ENCODE assay signal across 8 mouse cellular contexts in genomic region chr11:69395634-69396373, GRCm38 (mm10). TPM values are rescaled to one million over a fixed set of nuclear protein-coding genes. Genes with fewer than 3 reads are reported as not detected.
DNase-seq lines count a peak whose midpoint lies in the region; ATAC-seq and TF ChIP-seq lines count a peak whose summit lies in the region.

No protein-coding gene starts in this region.

- TF ChIP-seq CTCF in hindbrain, postnatal 0 days (IDR thresholded peaks at IDR 0.05; ENCODE audit: low read depth) = no peak
- no peak for TF ChIP-seq CTCF in left cerebral cortex, adult 2 months (IDR thresholded peaks at IDR 0.05)

- peak overlapping the region; percentile 58 for H3K4me3 ChIP-seq in hindbrain, postnatal 0 days (ENCODE audit: low read length)
- H3K4me3 ChIP-seq in left cerebral cortex, adult 2 months = peak overlapping the region; percentile 69

- intact Hi-C loops in left cerebral cortex, adult 2 months (cut with DNase I) = no loop called here

- WGBS in hindbrain, postnatal 0 days = under 1% methylated on average over 48 of the region's 48 CpGs

- H3K27me3 ChIP-seq in hindbrain, postnatal 0 days (ENCODE audit: insufficient read depth, low read length) = no peaks in the 10 kb centered on the region

- 0 out of 2 replicates have a peak, but pooled peaks cover 3% of the 10 kb centered on the region for H3K4me1 ChIP-seq in hindbrain, postnatal 0 days (ENCODE audit: insufficient read depth, low read length)

- peak overlapping the region; percentile 79 for H3K9ac ChIP-seq in hindbrain, postnatal 0 days (replicated peaks; ENCODE audit: low read length)

- H3K36me3 ChIP-seq in hindbrain, postnatal 0 days (ENCODE audit: insufficient read depth, low read length) = peaks cover 13% of the 10 kb centered on the region

- H3K4me2 ChIP-seq in hindbrain, postnatal 0 days (ENCODE audit: low read depth, low read length) = peak overlapping the region; percentile 92

- peak; percentile 97 for DNase-seq in T-cell, adult 2 months (ENCODE audit: low spot score)
- DNase-seq in cerebellum, postnatal 36 days = peak; percentile 93 to 96
- peak; percentile 98 for DNase-seq in gastrocnemius, adult 18-20 months (ENCODE audit: low spot score)
- peak; percentile 100 for DNase-seq in hindbrain, postnatal 0 days (ENCODE audit: low spot score)
- DNase-seq in left cerebral cortex, adult 2 months (ENCODE audit: extremely low spot score in 1 of 2, low spot score in 2 of 2) = peak; percentile 89 to 95
- peak; percentile 94 to 97 for DNase-seq in right cerebral cortex, adult 2 months (ENCODE audit: low spot score in 2 of 2)
- DNase-seq in urinary bladder, postnatal 14 days (ENCODE audit: low spot score) = peak; percentile 96

- ATAC-seq in hindbrain, postnatal 0 days = peak; percentile 94
- ATAC-seq in megakaryocyte, adult 5-6 weeks (ENCODE audit: poor library complexity, severe bottlenecking) = peak; percentile 82

- H3K27ac ChIP-seq in hindbrain, postnatal 0 days = peak overlapping the region; percentile 94
- peak overlapping the region; percentile 98 for H3K27ac ChIP-seq in left cerebral cortex, adult 2 months

- no peaks in the 10 kb centered on the region for H3K9me3 ChIP-seq in hindbrain, postnatal 0 days (ENCODE audit: low read length)

RNA-seq across cellular contexts. Expression of gene Cyb5d1, which starts 0.4 kb away (rescaled TPM):
- 10 to 100 TPM; 29.3 to 33.0 TPM for total RNA-seq in gastrocnemius, adult 18-20 months (2021)
- 21.8 and 26.9 TPM in 2 replicates for total RNA-seq in hindbrain, postnatal 0 days (2014; rRNA removed)
- polyA plus RNA-seq in hindbrain, postnatal 0 days (2015; fragmentation: Nextera tagmentation; extraction: Ambion mirVana) = 18.5 and 22.2 TPM in 2 replicates
- 10 to 100 TPM; 40.7 to 45.6 TPM for total RNA-seq in left cerebral cortex, adult 2 months (2021)
- total RNA-seq in megakaryocyte, adult 5-6 weeks (2015) = 11.6 and 15.3 TPM in 2 replicates
- 24.0 and 28.1 TPM in 2 replicates for total RNA-seq in megakaryocyte, adult 5-6 weeks (2017)

RNA-seq across cellular contexts. Expression of gene Naa38, which starts 0.5 kb away (rescaled TPM):
- total RNA-seq in gastrocnemius, adult 18-20 months (2021) = 10 to 100 TPM; 70.5 to 72.1 TPM
- 77.1 and 99.0 TPM in 2 replicates for total RNA-seq in hindbrain, postnatal 0 days (2014; rRNA removed)
- 162 and 163 TPM in 2 replicates for polyA plus RNA-seq in hindbrain, postnatal 0 days (2015; fragmentation: Nextera tagmentation; extraction: Ambion mirVana)
- total RNA-seq in left cerebral cortex, adult 2 months (2021) = 100 to 1,000 TPM in 1 of 2 experiments, 10 to 100 TPM in 1; 94.0 to 113 TPM
- 90.6 and 105 TPM in 2 replicates for total RNA-seq in megakaryocyte, adult 5-6 weeks (2015)
- 147 and 161 TPM in 2 replicates for total RNA-seq in megakaryocyte, adult 5-6 weeks (2017)

RNA-seq across cellular contexts. Expression of gene Tmem88, which starts 2.2 kb away (rescaled TPM):
- total RNA-seq in gastrocnemius, adult 18-20 months (2021) = 1 to 10 TPM; 2.6 to 4.1 TPM
- total RNA-seq in hindbrain, postnatal 0 days (2014; rRNA removed) = 3.8 and 4.3 TPM in 2 replicates
- 8.7 and 9.5 TPM in 2 replicates for polyA plus RNA-seq in hindbrain, postnatal 0 days (2015; fragmentation: Nextera tagmentation; extraction: Ambion mirVana)
- total RNA-seq in left cerebral cortex, adult 2 months (2021) = 1 to 10 TPM; 2.9 to 3.8 TPM
- 0.14 TPM in 1 of 2 replicates, not detected in the other for total RNA-seq in megakaryocyte, adult 5-6 weeks (2015)
- 0.18 TPM in 1 of 2 replicates, not detected in the other for total RNA-seq in megakaryocyte, adult 5-6 weeks (2017)

RNA-seq across cellular contexts. Expression of gene Kdm6b, which starts 17.7 kb away (rescaled TPM):
- total RNA-seq in gastrocnemius, adult 18-20 months (2021) = 10 to 100 TPM; 19.6 to 22.0 TPM
- 8.0 and 10.5 TPM in 2 replicates for total RNA-seq in hindbrain, postnatal 0 days (2014; rRNA removed)
- polyA plus RNA-seq in hindbrain, postnatal 0 days (2015; fragmentation: Nextera tagmentation; extraction: Ambion mirVana) = 20.5 and 22.3 TPM in 2 replicates
- total RNA-seq in left cerebral cortex, adult 2 months (2021) = 10 to 100 TPM; 31.1 to 45.3 TPM
- total RNA-seq in megakaryocyte, adult 5-6 weeks (2015) = 27.1 and 29.0 TPM in 2 replicates
- 5.0 and 6.7 TPM in 2 replicates for total RNA-seq in megakaryocyte, adult 5-6 weeks (2017)

RNA-seq across cellular contexts. Expression of gene Chd3, which starts 26.6 kb away (rescaled TPM):
- 1 to 10 TPM; 5.7 to 7.9 TPM for total RNA-seq in gastrocnemius, adult 18-20 months (2021)
- total RNA-seq in hindbrain, postnatal 0 days (2014; rRNA removed) = 252 and 255 TPM in 2 replicates
- 46.6 and 49.7 TPM in 2 replicates for polyA plus RNA-seq in hindbrain, postnatal 0 days (2015; fragmentation: Nextera tagmentation; extraction: Ambion mirVana)
- total RNA-seq in left cerebral cortex, adult 2 months (2021) = 100 to 1,000 TPM; 406 to 416 TPM
- 13.6 and 13.9 TPM in 2 replicates for total RNA-seq in megakaryocyte, adult 5-6 weeks (2015)
- 17.1 and 19.8 TPM in 2 replicates for total RNA-seq in megakaryocyte, adult 5-6 weeks (2017)

Comparison
In these comparisons a context has a peak if more than half of its experiments do, and no peak if none do; other contexts are left out.
1. Peak in every context shown above with its lines: DNase-seq, ATAC-seq, H3K4me3 ChIP-seq and H3K27ac ChIP-seq.